Mouse (Mus musculus) CH12.LX (cell line): ENCODE measurements at regions not wholly inside any gene's neighbourhood (a gene's known extent, or its start where the extent isn't known, plus 50 kb on each side); places are given as distances from the start of the nearest gene placed in this dataset.

ENCODE experiments used
- CTCF ChIP-seq, 2 experiments: IDR thresholded peaks in 1 of 2; conservative IDR thresholded peaks in 1 of 2; 2 replicates each; pipeline ENCODE4 v1.5.1; 2011 to 2012; ENCODE audit warnings: low read depth in 2 of 2, low read length in 2 of 2, improper control_type of control experiment in 1 of 2, inconsistent platforms in 1 of 2, mild to moderate bottlenecking in 1 of 2, moderate library complexity in 1 of 2
- EP300 ChIP-seq: IDR thresholded peaks from 2 replicates; pipeline ENCODE4 v1.6.1; 2011; ENCODE audit warnings: low read length, improper control_type of control experiment
- HCFC1 ChIP-seq: IDR thresholded peaks from 2 replicates; pipeline ENCODE4 v1.6.1; 2012; ENCODE audit warnings: low read depth, mild to moderate bottlenecking, inconsistent platforms, low read length, improper control_type of control experiment
- POLR2A ChIP-seq: IDR thresholded peaks from 2 replicates; pipeline ENCODE4 v1.6.1; 2011; ENCODE audit warnings: low read depth, mild to moderate bottlenecking, improper control_type of control experiment, low read length
- TBP ChIP-seq: conservative IDR thresholded peaks from 2 replicates; pipeline ENCODE4 v1.6.1; 2011; ENCODE audit warnings: low read depth, low read length, improper control_type of control experiment
- USF1 ChIP-seq: IDR thresholded peaks from 2 replicates; pipeline ENCODE4 v1.6.1; 2014; ENCODE audit warnings: low read depth, mild to moderate bottlenecking, inconsistent platforms, low read length, improper control_type of control experiment

DNA sequence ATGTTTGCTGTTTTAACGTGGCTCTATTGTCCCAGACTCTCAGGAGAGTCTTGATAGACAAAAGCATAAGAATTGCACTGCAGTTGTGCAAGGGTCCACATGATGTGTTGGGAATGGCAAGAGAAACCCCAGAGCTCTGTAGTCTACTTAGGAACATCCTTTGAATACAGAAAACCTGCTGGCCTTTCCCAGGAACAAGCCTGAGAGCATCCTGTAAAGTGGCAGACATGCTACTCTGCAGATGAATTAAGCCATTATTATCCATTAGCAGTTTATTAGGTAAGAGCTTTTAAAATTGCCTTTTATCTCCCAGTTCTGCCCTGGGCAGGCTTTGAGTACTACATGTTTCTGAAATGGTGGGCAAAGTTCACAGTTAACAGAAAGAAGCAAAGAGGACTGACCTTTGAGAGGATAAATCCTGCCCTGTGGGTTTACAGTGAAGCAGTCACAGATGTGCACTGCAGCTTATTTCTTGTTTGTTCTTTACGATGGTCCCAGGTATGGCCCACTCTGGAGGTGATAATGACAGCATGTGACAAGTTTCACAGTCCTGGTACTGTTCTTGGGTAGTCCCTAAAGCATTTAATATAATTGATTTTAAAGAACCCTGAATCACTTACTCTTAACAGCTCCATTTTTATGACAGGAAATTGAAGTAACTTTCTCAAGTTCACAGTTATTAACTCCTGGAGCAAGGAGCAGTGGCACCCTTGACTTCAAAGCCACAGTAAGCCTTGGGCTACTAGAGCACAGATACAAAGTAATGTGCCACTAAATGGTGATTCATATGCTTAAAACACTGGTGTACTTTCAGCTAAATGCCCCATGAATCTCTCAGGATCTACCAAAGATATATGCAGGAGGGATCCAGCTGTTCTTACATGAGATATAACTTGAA is 386.6 kb upstream of the Slc5a7 start:
- no peak for TF ChIP-seq TBP
- no peak for TF ChIP-seq CTCF (conservative IDR thresholded peaks at IDR 0.05 in 1 of 2, IDR thresholded peaks at IDR 0.05 in 1 of 2; ENCODE audit: low read depth in 2 of 2, low read length in 2 of 2)
- no peak for TF ChIP-seq EP300
- no peak for TF ChIP-seq HCFC1
- TF ChIP-seq USF1, result no peak
- no peak for TF ChIP-seq POLR2A
